Mouse (Mus musculus) stomach, postnatal 0 days (tissue): ENCODE results near the gene Ap4s1.

Source experiments
- CTCF ChIP-seq: IDR thresholded peaks from 2 replicates; pipeline ENCODE4 v1.5.1; 2016; ENCODE audit warnings: antibody characterized with exemption, low read depth, mild to moderate bottlenecking, moderate library complexity
- EP300 ChIP-seq: optimal IDR thresholded peaks from 2 replicates; pipeline ENCODE3; 2016; ENCODE audit warnings: antibody characterized with exemption

DNA sequence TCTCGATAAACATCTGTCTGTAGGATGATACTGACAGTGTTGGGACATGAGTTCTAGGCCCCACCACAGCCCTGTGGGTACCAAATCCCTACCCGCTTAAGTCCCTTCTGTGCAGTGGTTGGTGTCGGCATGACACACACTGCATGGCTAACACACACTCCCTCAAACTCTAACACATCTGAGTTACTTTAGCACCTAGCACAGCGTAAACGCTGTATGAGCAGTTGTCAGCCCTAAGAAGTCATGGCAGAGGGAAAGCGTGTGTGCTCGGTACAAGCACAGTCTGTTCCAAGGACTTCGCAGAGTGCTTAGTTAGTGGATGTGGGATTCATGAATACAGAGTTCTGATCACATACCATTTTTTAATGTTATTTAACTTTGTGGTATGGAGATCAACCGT is 39.0 kb downstream of the Ap4s1 start:
- TF ChIP-seq CTCF (no peak), EP300 (no peak)
